Mouse (Mus musculus) heart, embryonic 14.5 days (tissue): ENCODE measurements around the gene Glod4. TPM values are rescaled to one million over a fixed set of nuclear protein-coding genes. Genes with fewer than 3 reads are reported as not detected.

Source experiments
- ATAC-seq: fragments of 200-750 bp; cut with Nextera tagmentation; 2 replicates; pipeline ENCODE4 v1.8.0; 2017; ENCODE audit warnings: low read depth, moderate TSS enrichment; ENCODE audit not compliant: insufficient number of reproducible peaks, insufficient read depth, low FRiP score
- H3K27ac ChIP-seq, 2 experiments: fragments of 200-500 bp in 1 of 2; fragments of 300-500 bp in 1 of 2; sonication (generic) in 1 of 2; replicated peaks in 1 of 2; 2 replicates each; pipeline ENCODE4 v1.5.1; 2012 to 2014; ENCODE audit warnings: low read depth in 2 of 2, low read length in 2 of 2, control low read depth in 1 of 2, mild to moderate bottlenecking in 1 of 2, mixed read lengths in 1 of 2; ENCODE audit not compliant: control insufficient read depth in 1 of 2, insufficient read depth in 1 of 2
- H3K27me3 ChIP-seq: fragments of 300-500 bp; sonication (generic); 2 replicates; pipeline ENCODE4 v1.6.1; 2014; ENCODE audit warnings: mild to moderate bottlenecking, low read length, control low read depth; ENCODE audit not compliant: control insufficient read depth, insufficient read depth
- H3K36me3 ChIP-seq: fragments of 300-500 bp; sonication (generic); 2 replicates; pipeline ENCODE4 v1.6.1; 2014; ENCODE audit warnings: mild to moderate bottlenecking, control low read depth, low read length, mixed read lengths; ENCODE audit not compliant: control insufficient read depth, insufficient read depth
- H3K4me1 ChIP-seq, 2 experiments: fragments of 200-500 bp in 1 of 2; fragments of 300-500 bp in 1 of 2; sonication (generic) in 1 of 2; 2 replicates each; pipeline ENCODE4 v1.6.1; 2012 to 2014; ENCODE audit warnings: low read length in 2 of 2, control low read depth in 1 of 2, mixed read lengths in 1 of 2; ENCODE audit not compliant: control insufficient read depth in 2 of 2, insufficient read depth in 2 of 2
- H3K4me2 ChIP-seq: fragments of 300-500 bp; sonication (generic); 2 replicates; pipeline ENCODE4 v1.6.1; 2014; ENCODE audit warnings: mild to moderate bottlenecking, low read length
- H3K4me3 ChIP-seq, 2 experiments: fragments of 200-500 bp in 1 of 2; fragments of 300-500 bp in 1 of 2; sonication (generic) in 1 of 2; 2 replicates each; pipeline ENCODE4 v1.5.1; 2012 to 2014; ENCODE audit warnings: low read length in 2 of 2, mild to moderate bottlenecking in 2 of 2, control low read depth in 1 of 2, low read depth in 1 of 2, moderate library complexity in 1 of 2; ENCODE audit not compliant: control insufficient read depth in 1 of 2, insufficient read depth in 1 of 2
- H3K9ac ChIP-seq: fragments of 300-500 bp; sonication (generic); 2 replicates; pipeline ENCODE4 v1.6.1; 2014; ENCODE audit warnings: mild to moderate bottlenecking, low read length
- H3K9me3 ChIP-seq: fragments of 300-500 bp; sonication (generic); 2 replicates; pipeline ENCODE4 v1.6.1; 2016; ENCODE audit warnings: low read length, control low read depth; ENCODE audit not compliant: control insufficient read depth
- WGBS: fragments of 180-500 bp; shearing (Covaris S2); extraction: QIAGEN DNeasy Blood & Tissue Kit; methylation state at CpG from one replicate; pipeline ENCODE4 v1.1.7; 2014; 5-methylcytosine and 5-hydroxymethylcytosine counted together
- polyA plus RNA-seq: library from polyadenylated mRNA; unstranded; fragments of >200 nt; fragmentation: Nextera tagmentation; extraction: Ambion mirVana; gene quantifications from 2 replicates; pipeline ENCODE4 v1.2.1, GENCODE M21; 2014

Gene Glod4
- polyA plus RNA-seq, 1 experiment from 2014 or later = 138 TPM

GRCm38 (mm10) chr11:76256129-76256528 is 12.6 kb upstream of the Glod4 start:
- Histone ChIP-seq H3K4me1 (no peaks in the 10 kb centered on the region), H3K36me3 (peaks cover 36% of the 10 kb centered on the region), H3K9ac (no peak overlapping the region), H3K4me3 (no peak overlapping the region), H3K9me3 (no peaks in the 10 kb centered on the region), H3K27me3 (no peaks in the 10 kb centered on the region), H3K27ac (no peak overlapping the region), H3K4me2 (no peak overlapping the region)
- WGBS = 55% methylated on average over 5 of the region's 5 CpGs
- no peak for ATAC-seq

DNA sequence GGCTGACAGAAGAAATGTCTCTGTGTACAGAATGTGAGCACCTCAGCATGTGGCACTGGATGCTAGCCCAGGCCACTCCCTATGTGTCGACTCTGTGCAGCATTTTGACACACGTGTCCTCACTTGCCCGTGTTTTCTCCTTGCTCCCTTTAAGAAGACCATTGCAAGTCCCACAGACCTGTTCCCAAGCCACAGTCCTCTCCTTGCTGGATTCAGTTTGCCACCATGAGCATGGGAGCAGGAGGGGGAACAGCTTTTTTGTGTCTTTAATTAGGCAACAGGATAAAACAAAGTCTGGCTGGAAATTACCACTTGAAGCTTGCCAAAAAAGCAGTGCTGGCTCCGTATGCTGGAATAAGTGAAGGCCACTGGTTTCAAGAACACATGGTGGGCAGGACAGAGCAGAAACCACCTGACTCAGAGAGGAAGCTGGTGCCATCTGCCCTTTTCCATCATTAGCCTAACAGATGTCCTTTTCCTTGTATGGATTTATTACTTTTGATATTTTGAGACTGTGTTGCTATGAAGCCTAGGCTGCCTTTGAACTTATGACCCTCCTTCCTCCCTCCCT is 12.0 kb upstream of the Glod4 start:
- H3K27ac ChIP-seq = no peak overlapping the region
- H3K4me3 ChIP-seq = no peak overlapping the region
- no peak for ATAC-seq
- WGBS = 75% methylated on average over 4 of the region's 4 CpGs
- H3K9me3 ChIP-seq = no peaks in the 10 kb centered on the region
- no peaks in the 10 kb centered on the region for H3K4me1 ChIP-seq
- no peak overlapping the region for H3K4me2 ChIP-seq
- H3K9ac ChIP-seq = no peak overlapping the region
- no peaks in the 10 kb centered on the region for H3K27me3 ChIP-seq
- peaks cover 36% of the 10 kb centered on the region for H3K36me3 ChIP-seq

GRCm38 (mm10) chr11:76253918-76254264 is 10.4 kb upstream of the Glod4 start:
- Histone ChIP-seq H3K27me3 (no peaks in the 10 kb centered on the region), H3K27ac (no peak overlapping the region), H3K4me1 (no peaks in the 10 kb centered on the region), H3K4me2 (no peak overlapping the region), H3K36me3 (peaks cover 51% of the 10 kb centered on the region), H3K9ac (no peak overlapping the region), H3K4me3 (no peak overlapping the region), H3K9me3 (no peaks in the 10 kb centered on the region)
- no peak for ATAC-seq
- WGBS = 75% methylated on average over 4 of the region's 4 CpGs

DNA sequence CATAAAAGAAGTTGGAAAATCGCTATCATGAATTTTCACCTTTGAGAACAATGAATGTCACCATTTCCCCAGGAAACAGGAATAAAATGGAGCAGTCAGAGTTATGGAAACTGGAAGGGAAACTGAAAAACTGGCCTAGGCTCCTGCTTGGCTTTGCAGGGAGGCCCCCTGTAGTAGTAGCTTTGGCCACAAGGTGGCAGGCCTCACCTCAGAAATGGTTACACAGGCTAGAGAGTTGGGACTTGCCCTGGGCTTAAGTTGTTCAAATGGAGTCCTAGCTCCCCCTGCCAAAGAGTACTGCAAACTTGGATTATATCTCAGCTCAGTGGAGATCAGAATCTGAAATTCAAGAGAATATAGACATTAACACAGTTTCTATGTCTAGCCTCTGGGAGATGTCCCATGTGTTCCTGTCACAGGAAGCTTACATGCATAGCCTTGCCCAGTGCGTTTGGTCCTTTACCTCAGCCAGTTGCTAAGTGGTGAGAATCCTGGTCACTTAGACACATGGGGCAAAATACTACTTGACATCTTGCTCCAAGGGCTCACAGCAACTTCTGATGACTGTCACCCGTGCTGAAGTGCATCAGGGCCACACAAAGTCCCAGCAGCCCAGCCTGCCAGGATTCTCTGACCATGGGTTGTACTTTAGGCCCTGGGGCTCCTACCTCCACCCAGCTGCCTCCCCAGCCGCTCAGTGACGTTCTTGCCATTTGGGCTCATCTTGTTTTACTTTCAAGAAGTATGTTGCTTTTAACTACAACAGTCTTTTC is 9.8 kb upstream of the Glod4 start:
- no peak overlapping the region for H3K9ac ChIP-seq
- 0 out of 2 replicates have a peak, but pooled peaks have one; percentile 62 for ATAC-seq
- WGBS = 40% methylated on average over 5 of the region's 5 CpGs
- H3K27ac ChIP-seq = no peak overlapping the region
- H3K36me3 ChIP-seq = peaks cover 52% of the 10 kb centered on the region
- no peaks in the 10 kb centered on the region for H3K9me3 ChIP-seq
- no peak overlapping the region for H3K4me3 ChIP-seq
- no peak overlapping the region for H3K4me2 ChIP-seq
- H3K4me1 ChIP-seq = no peaks in the 10 kb centered on the region
- no peaks in the 10 kb centered on the region for H3K27me3 ChIP-seq

DNA sequence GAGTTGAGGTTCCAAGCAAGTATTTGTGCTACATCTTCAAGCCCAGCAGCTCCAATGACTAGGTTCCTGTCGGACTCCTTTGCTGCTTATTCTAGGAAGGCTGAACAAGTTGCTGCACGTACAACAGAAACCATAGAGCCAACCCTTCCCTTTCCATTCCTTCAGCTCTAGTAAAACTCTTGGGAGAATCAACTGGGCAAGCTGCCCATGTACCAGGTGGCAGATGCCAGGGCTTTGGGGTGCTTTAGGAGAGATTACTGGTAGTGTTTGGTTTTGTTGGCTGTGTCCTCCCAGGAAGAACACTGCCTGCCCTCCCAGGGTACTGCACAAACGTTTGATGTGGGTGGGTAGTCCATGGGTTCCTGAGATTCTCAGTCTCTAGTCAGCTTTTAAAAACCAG is 8.5 kb upstream of the Glod4 start:
- WGBS = 53% methylated on average over 3 of the region's 3 CpGs
- no peak for ATAC-seq
- no peak overlapping the region for H3K27ac ChIP-seq

GRCm38 (mm10) chr11:76247239-76247638 is 3.7 kb upstream of the Glod4 start:
- Histone ChIP-seq H3K4me2 (no peak overlapping the region), H3K9me3 (no peaks in the 10 kb centered on the region), H3K27me3 (no peaks in the 10 kb centered on the region), H3K4me3 (no peak overlapping the region), H3K27ac (no peak overlapping the region), H3K4me1 (peaks cover 2 to 8% of the 10 kb centered on the region in 2 experiments; a peak in 1 of 4 replicates), H3K9ac (no peak overlapping the region), H3K36me3 (peaks cover 57% of the 10 kb centered on the region)
- ATAC-seq = no peak
- WGBS = 52% methylated on average over 2 of the region's 2 CpGs

More for the DNA sequence above, 8.5 kb upstream of the Glod4 start:
- no peaks in the 10 kb centered on the region for H3K27me3 ChIP-seq
- H3K4me1 ChIP-seq = no peaks in the 10 kb centered on the region
- H3K9ac ChIP-seq = no peak overlapping the region
- peaks cover 46% of the 10 kb centered on the region for H3K36me3 ChIP-seq
- no peaks in the 10 kb centered on the region for H3K9me3 ChIP-seq
- H3K4me3 ChIP-seq = no peak overlapping the region
- no peak overlapping the region for H3K4me2 ChIP-seq

DNA sequence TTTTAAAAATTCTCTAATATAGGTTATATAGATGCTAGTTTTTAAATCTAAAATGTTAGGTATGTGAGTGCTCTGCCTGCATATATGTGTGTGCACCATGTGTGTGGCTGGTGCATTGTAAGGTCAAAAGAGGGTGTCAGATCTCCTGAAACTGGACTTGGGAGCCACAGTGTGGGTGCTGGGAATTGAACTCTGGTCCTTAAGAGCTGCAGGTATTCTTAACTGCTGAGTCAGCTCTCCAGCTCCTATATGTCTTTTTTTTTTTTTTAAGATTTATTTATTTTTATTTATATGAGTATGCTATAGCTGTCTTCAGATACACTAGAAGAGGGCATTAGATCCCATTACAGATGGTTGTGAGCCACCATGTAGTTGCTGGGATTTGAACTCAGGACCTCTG is 2.9 kb upstream of the Glod4 start:
- Histone ChIP-seq H3K9ac (no peak overlapping the region), H3K4me1 (peaks cover 2 to 8% of the 10 kb centered on the region in 2 experiments; a peak in 1 of 4 replicates), H3K9me3 (no peaks in the 10 kb centered on the region), H3K4me2 (no peak overlapping the region), H3K27ac (no peak overlapping the region), H3K27me3 (no peaks in the 10 kb centered on the region), H3K4me3 (no peak overlapping the region), H3K36me3 (peaks cover 51% of the 10 kb centered on the region)
- no peak for ATAC-seq
